Mouse (Mus musculus): ENCODE measurements at regions not wholly inside any gene's neighbourhood (a gene's known extent, or its start where the extent isn't known, plus 50 kb on each side); places are given as distances from the start of the nearest gene placed in this dataset.
A peak's percentile ranks its signal among the peaks of the same experiment; 100 is the strongest.

DNA sequence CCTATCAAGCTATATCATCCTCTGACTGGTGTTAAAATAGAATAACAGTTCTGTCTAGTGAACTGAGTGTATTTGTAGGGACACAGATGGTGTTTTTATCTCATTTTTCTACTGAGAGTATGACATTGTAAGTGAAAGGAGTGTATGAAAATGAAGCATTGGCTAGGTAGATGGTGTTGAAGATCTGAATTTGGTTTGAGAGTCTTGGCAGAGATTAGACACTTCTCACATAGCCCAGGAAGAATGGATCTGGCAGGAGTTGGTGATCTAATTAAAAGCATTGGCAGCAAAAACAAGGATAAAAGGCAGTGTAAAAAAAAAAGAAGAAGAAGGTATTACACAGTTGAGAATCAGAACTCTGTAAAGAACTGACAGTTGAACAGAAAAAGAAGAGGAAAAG lies 900.4 kb upstream of the Pabpc4l start:
- Histone ChIP-seq H3K27ac (no peak overlapping the region), H3K4me1 (no peaks in the 10 kb centered on the region), H3K9me3 (no peaks in the 10 kb centered on the region), H3K9ac (no peak overlapping the region), H3K27me3 (replicated peaks) (no peaks in the 10 kb centered on the region), H3K4me2 (replicated peaks) (no peak overlapping the region), H3K36me3 (no peaks in the 10 kb centered on the region), H3K4me3 (no peak overlapping the region)
- ATAC-seq (ENCODE audit: low FRiP score, low read depth): no peak

- no peak overlapping the region for H3K9ac ChIP-seq
- H3K4me2 ChIP-seq (replicated peaks): no peak overlapping the region
Observed at GRCm38 (mm10) chr3:47316356-47317028, 868.5 kb upstream of the Pabpc4l start.

GRCm38 (mm10) chr3:47281783-47282182 lies 833.8 kb upstream of the Pabpc4l start:
- no peaks in the 10 kb centered on the region for H3K9me3 ChIP-seq
- no peaks in the 10 kb centered on the region for H3K4me1 ChIP-seq
- no peak overlapping the region for H3K4me3 ChIP-seq
- H3K9ac ChIP-seq: no peak overlapping the region
- no peak overlapping the region for H3K4me2 ChIP-seq (replicated peaks)
- ATAC-seq (ENCODE audit: low FRiP score, low read depth): no peak
- no peak overlapping the region for H3K27ac ChIP-seq
- no peaks in the 10 kb centered on the region for H3K36me3 ChIP-seq
- 23% methylated on average over 1 of the region's 1 CpGs for WGBS
- H3K27me3 ChIP-seq (replicated peaks): no peaks in the 10 kb centered on the region

More at GRCm38 (mm10) chr3:47316356-47317028, 868.5 kb upstream of the Pabpc4l start:
- no peaks in the 10 kb centered on the region for H3K36me3 ChIP-seq
- no peaks in the 10 kb centered on the region for H3K4me1 ChIP-seq
- no peak overlapping the region for H3K4me3 ChIP-seq
- no peaks in the 10 kb centered on the region for H3K27me3 ChIP-seq (replicated peaks)
- ATAC-seq (ENCODE audit: low FRiP score, low read depth): no peak
- no peaks in the 10 kb centered on the region for H3K9me3 ChIP-seq
- no peak overlapping the region for H3K27ac ChIP-seq
- WGBS: 56% methylated on average over 2 of the region's 2 CpGs

DNA sequence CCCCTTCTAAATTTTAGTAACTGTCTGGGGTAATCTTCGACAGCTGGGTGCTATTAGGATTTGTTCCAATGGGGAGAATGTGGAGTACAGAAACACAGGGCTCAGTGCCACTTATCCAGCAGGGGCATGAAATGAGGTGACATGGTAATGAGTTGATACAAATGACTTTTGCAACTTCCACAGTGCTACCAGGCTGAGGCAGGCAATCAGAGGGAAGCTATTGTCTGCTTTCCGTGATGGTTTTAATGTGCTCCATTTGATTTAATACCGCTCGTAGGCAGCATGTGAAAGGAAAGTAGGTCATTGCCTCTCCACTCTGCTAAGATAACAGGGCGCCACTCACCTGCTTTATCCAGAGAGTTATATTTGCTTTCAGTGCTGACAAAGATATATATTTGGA lies 832.3 kb upstream of the Pabpc4l start:
- Histone ChIP-seq H3K4me1 (no peaks in the 10 kb centered on the region), H3K27me3 (replicated peaks) (no peaks in the 10 kb centered on the region), H3K4me2 (replicated peaks) (no peak overlapping the region), H3K9ac (no peak overlapping the region), H3K27ac (no peak overlapping the region), H3K36me3 (no peaks in the 10 kb centered on the region), H3K9me3 (no peaks in the 10 kb centered on the region), H3K4me3 (no peak overlapping the region)
- 29% methylated on average over 5 of the region's 5 CpGs for WGBS
- ATAC-seq (ENCODE audit: low FRiP score, low read depth): peak; percentile 68; the same call in 1 of the 2 replicates

DNA sequence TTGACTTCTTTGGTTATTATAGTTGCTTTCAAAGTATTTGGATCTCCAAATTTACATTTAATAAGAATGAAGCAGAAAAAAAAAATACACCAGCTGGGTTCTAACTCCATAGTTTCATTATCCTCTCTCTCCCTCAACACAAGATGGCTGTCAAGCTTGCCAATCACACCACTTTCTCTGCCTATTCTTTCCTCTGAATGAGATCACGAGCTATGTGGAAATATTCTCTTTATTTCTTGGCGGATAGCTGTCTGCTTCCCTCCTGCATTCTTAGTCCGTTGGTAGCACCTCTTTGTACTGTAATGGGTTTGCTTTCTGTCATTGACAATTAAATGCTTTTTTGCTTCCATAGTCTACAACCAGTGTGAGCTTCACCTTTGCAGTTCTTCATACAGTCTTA lies 793.0 kb upstream of the Pabpc4l start:
- Histone ChIP-seq H3K27me3 (replicated peaks) (no peaks in the 10 kb centered on the region), H3K27ac (no peak overlapping the region), H3K4me2 (replicated peaks) (no peak overlapping the region), H3K9ac (no peak overlapping the region), H3K4me3 (no peak overlapping the region), H3K9me3 (no peaks in the 10 kb centered on the region), H3K4me1 (no peaks in the 10 kb centered on the region), H3K36me3 (no peaks in the 10 kb centered on the region)
- WGBS: 84% methylated on average over 3 of the region's 3 CpGs
- no peak for ATAC-seq (ENCODE audit: low FRiP score, low read depth)

DNA sequence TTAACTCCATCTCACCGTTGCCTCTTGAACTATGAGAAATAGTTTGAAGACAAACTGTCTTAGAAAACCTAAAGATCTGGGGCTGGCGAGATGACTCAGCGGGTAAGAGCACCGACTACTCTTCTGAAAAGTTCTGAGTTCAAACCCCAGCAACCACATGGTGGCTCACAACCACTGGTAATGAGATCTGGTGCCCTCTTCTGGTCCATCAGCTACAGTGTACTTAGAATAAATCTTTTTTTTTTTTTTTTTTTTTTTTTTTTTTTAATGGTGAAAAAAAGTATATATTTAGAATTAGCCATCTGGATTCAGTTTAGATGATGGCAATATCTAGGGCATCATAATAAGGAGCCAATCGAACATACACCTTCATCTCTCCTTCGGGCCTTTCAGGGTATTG lies 782.2 kb upstream of the Pabpc4l start:
- Histone ChIP-seq H3K27ac (no peak overlapping the region), H3K4me2 (replicated peaks) (no peak overlapping the region), H3K36me3 (no peaks in the 10 kb centered on the region), H3K9ac (no peak overlapping the region), H3K4me1 (no peaks in the 10 kb centered on the region), H3K4me3 (no peak overlapping the region), H3K9me3 (no peaks in the 10 kb centered on the region), H3K27me3 (replicated peaks) (no peaks in the 10 kb centered on the region)
- 93% methylated on average over 6 of the region's 6 CpGs for WGBS
- no peak for ATAC-seq (ENCODE audit: low FRiP score, low read depth)

DNA sequence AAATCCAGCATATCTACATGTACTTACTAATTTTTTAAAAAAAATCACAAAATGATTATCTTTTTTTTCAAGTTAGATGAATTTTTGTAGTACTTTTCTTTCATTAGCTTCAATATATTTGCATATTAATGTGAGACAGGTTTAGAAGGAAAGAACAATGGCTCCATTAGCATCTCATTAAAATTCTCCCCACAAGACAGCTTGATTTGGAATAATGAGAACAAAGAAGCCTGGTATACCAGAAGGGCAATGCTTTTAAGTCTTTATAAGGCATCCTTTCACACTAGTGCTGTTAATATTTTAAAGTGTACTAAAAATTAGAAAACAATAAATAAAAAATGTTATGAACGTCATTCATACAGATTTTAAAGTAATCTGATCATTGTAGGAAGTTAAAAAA lies 770.6 kb upstream of the Pabpc4l start:
- no peak overlapping the region for H3K4me2 ChIP-seq (replicated peaks)

DNA sequence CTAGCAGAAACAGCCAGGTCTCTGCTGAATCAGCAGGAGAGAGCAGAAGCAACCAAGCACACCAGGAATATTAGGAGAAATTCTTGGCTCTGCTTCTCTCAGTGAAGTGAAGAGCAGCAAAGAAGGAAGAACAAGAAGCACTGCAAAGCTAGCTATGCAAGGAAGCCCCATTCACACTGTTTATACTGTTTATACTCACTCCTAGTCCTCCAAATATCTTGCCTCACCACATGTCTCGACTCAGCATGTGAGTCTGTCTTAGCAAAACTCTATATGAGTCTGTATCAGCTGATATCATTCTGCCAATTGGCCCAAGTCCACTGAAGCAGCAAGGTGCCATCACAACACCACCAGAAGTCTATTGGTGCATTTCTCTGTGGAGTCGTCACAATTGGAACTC lies 765.1 kb upstream of the Pabpc4l start:
- H3K36me3 ChIP-seq: no peaks in the 10 kb centered on the region
- no peak overlapping the region for H3K4me3 ChIP-seq
- H3K27ac ChIP-seq: no peak overlapping the region
- no peak overlapping the region for H3K9ac ChIP-seq
- no peak for ATAC-seq (ENCODE audit: low FRiP score, low read depth)
- H3K4me1 ChIP-seq: no peaks in the 10 kb centered on the region
- H3K9me3 ChIP-seq: no peaks in the 10 kb centered on the region
- no peak overlapping the region for H3K4me2 ChIP-seq (replicated peaks)
- 82% methylated on average over 2 of the region's 2 CpGs for WGBS
- no peaks in the 10 kb centered on the region for H3K27me3 ChIP-seq (replicated peaks)

More for the DNA sequence above, 770.6 kb upstream of the Pabpc4l start:
- no peak overlapping the region for H3K9ac ChIP-seq
- H3K4me1 ChIP-seq: no peaks in the 10 kb centered on the region
- 0 out of 2 replicates have a peak, but pooled peaks have one; percentile 63 for ATAC-seq (ENCODE audit: low FRiP score, low read depth)
- H3K27ac ChIP-seq: no peak overlapping the region
- no peak overlapping the region for H3K4me3 ChIP-seq
- 34% methylated on average over 1 of the region's 1 CpGs for WGBS
- no peaks in the 10 kb centered on the region for H3K36me3 ChIP-seq
- no peaks in the 10 kb centered on the region for H3K27me3 ChIP-seq (replicated peaks)
- no peaks in the 10 kb centered on the region for H3K9me3 ChIP-seq

GRCm38 (mm10) chr3:47197584-47197983 lies 749.6 kb upstream of the Pabpc4l start:
- Histone ChIP-seq H3K27me3 (replicated peaks) (no peaks in the 10 kb centered on the region), H3K36me3 (no peaks in the 10 kb centered on the region), H3K9ac (no peak overlapping the region), H3K4me1 (no peaks in the 10 kb centered on the region), H3K9me3 (no peaks in the 10 kb centered on the region), H3K4me3 (no peak overlapping the region), H3K4me2 (replicated peaks) (no peak overlapping the region), H3K27ac (no peak overlapping the region)
- ATAC-seq (ENCODE audit: low FRiP score, low read depth): no peak

GRCm38 (mm10) chr3:47184226-47184625 lies 736.2 kb upstream of the Pabpc4l start:
- H3K36me3 ChIP-seq: no peaks in the 10 kb centered on the region
- no peaks in the 10 kb centered on the region for H3K4me1 ChIP-seq
- no peaks in the 10 kb centered on the region for H3K27me3 ChIP-seq (replicated peaks)
- no peak overlapping the region for H3K4me2 ChIP-seq (replicated peaks)
- no peaks in the 10 kb centered on the region for H3K9me3 ChIP-seq
- no peak overlapping the region for H3K4me3 ChIP-seq
- H3K27ac ChIP-seq: no peak overlapping the region
- no peak overlapping the region for H3K9ac ChIP-seq
- ATAC-seq (ENCODE audit: low FRiP score, low read depth): no peak
- WGBS: 86% methylated on average over 3 of the region's 3 CpGs

GRCm38 (mm10) chr3:47182762-47183161 lies 734.7 kb upstream of the Pabpc4l start:
- no peak for ATAC-seq (ENCODE audit: low FRiP score, low read depth)
- H3K4me2 ChIP-seq (replicated peaks): no peak overlapping the region
- H3K4me1 ChIP-seq: no peaks in the 10 kb centered on the region
- 95% methylated on average over 2 of the region's 2 CpGs for WGBS
- no peak overlapping the region for H3K9ac ChIP-seq
- H3K27me3 ChIP-seq (replicated peaks): no peaks in the 10 kb centered on the region
- no peak overlapping the region for H3K4me3 ChIP-seq
- no peak overlapping the region for H3K27ac ChIP-seq
- no peaks in the 10 kb centered on the region for H3K9me3 ChIP-seq
- H3K36me3 ChIP-seq: no peaks in the 10 kb centered on the region

GRCm38 (mm10) chr3:47180377-47180776 lies 732.4 kb upstream of the Pabpc4l start:
- Histone ChIP-seq H3K27ac (no peak overlapping the region), H3K27me3 (replicated peaks) (no peaks in the 10 kb centered on the region), H3K36me3 (no peaks in the 10 kb centered on the region), H3K9ac (no peak overlapping the region), H3K4me3 (no peak overlapping the region), H3K9me3 (no peaks in the 10 kb centered on the region), H3K4me1 (no peaks in the 10 kb centered on the region), H3K4me2 (replicated peaks) (no peak overlapping the region)
- WGBS: 77% methylated on average over 1 of the region's 1 CpGs
- ATAC-seq (ENCODE audit: low FRiP score, low read depth): no peak

Measured in neural tube, embryonic 12.5 days (tissue).